Mouse (Mus musculus) ES-Bruce4 (cell line): ENCODE measurements at regions not wholly inside any gene's neighbourhood (a gene's known extent, or its start where the extent isn't known, plus 50 kb on each side); places are given as distances from the start of the nearest gene placed in this dataset.

Experiments
- H3K27ac ChIP-seq: 2 replicates; pipeline ENCODE4 v1.5.1; 2012; ENCODE audit warnings: low read length, inconsistent platforms; ENCODE audit not compliant: insufficient read depth
- H3K27me3 ChIP-seq: 2 replicates; pipeline ENCODE4 v1.6.1; 2012; ENCODE audit warnings: mild to moderate bottlenecking, low read length, inconsistent platforms; ENCODE audit not compliant: control insufficient read depth, poor library complexity, insufficient read depth, severe bottlenecking
- H3K36me3 ChIP-seq: 2 replicates; pipeline ENCODE4 v1.6.1; 2012; ENCODE audit warnings: inconsistent platforms, mild to moderate bottlenecking, low read length, moderate library complexity; ENCODE audit not compliant: control insufficient read depth, poor library complexity, insufficient read depth, severe bottlenecking
- H3K4me1 ChIP-seq: one replicate; pipeline ENCODE4 v1.8.1; 2011; ENCODE audit warnings: low read length; ENCODE audit not compliant: control insufficient read depth, insufficient read depth
- H3K4me3 ChIP-seq: 2 replicates; pipeline ENCODE4 v1.5.1; 2011; ENCODE audit warnings: low read depth, mild to moderate bottlenecking, low read length
- H3K9ac ChIP-seq: 2 replicates; pipeline ENCODE4 v1.6.1; 2012; ENCODE audit warnings: low read depth, mild to moderate bottlenecking, inconsistent platforms; ENCODE audit not compliant: poor library complexity, severe bottlenecking
- H3K9me3 ChIP-seq: replicated peaks from 2 replicates; pipeline ENCODE4 v1.6.1; 2012; ENCODE audit warnings: mild to moderate bottlenecking, low read length, inconsistent platforms; ENCODE audit not compliant: control insufficient read depth, poor library complexity, insufficient read depth, severe bottlenecking
- CTCF ChIP-seq: IDR thresholded peaks from one replicate; pipeline ENCODE4 v1.8.1; 2011; ENCODE audit warnings: low read depth, low read length
- EP300 ChIP-seq: IDR thresholded peaks from 2 replicates; pipeline ENCODE4 v1.6.1; 2011; ENCODE audit warnings: low read depth, low read length; ENCODE audit not compliant: insufficient read depth
- POLR2A ChIP-seq: IDR thresholded peaks from one replicate; pipeline ENCODE4 v1.8.1; 2011; ENCODE audit warnings: low read length; ENCODE audit not compliant: insufficient read depth

- no peaks in the 10 kb centered on the region for H3K27me3 ChIP-seq
- H3K27ac ChIP-seq = no peak overlapping the region
- no peak overlapping the region for H3K4me3 ChIP-seq
- no peaks in the 10 kb centered on the region for H3K36me3 ChIP-seq
- H3K4me1 ChIP-seq = no peaks in the 10 kb centered on the region
- TF ChIP-seq EP300 = no peak
- no peak for TF ChIP-seq CTCF
- no peak for TF ChIP-seq POLR2A
- H3K9ac ChIP-seq = no peak overlapping the region
- no peaks in the 10 kb centered on the region for H3K9me3 ChIP-seq
Measured at GRCm38 (mm10) chr11:113135261-113135660, 353.2 kb downstream of the Sox9 start.

GRCm38 (mm10) chr11:113138462-113138861 is 356.4 kb downstream of the Sox9 start:
- Histone ChIP-seq H3K27me3 (no peaks in the 10 kb centered on the region), H3K36me3 (no peaks in the 10 kb centered on the region), H3K4me1 (no peaks in the 10 kb centered on the region), H3K27ac (no peak overlapping the region), H3K4me3 (no peak overlapping the region), H3K9ac (no peak overlapping the region), H3K9me3 (no peaks in the 10 kb centered on the region)
- TF ChIP-seq POLR2A (no peak), EP300 (no peak), CTCF (no peak)

GRCm38 (mm10) chr11:113140595-113140994 is 358.6 kb downstream of the Sox9 start:
- H3K27me3 ChIP-seq = no peaks in the 10 kb centered on the region
- H3K27ac ChIP-seq = no peak overlapping the region
- no peaks in the 10 kb centered on the region for H3K36me3 ChIP-seq
- H3K4me1 ChIP-seq = no peaks in the 10 kb centered on the region
- TF ChIP-seq EP300 = no peak
- TF ChIP-seq CTCF = no peak
- no peak for TF ChIP-seq POLR2A
- H3K4me3 ChIP-seq = no peak overlapping the region
- no peaks in the 10 kb centered on the region for H3K9me3 ChIP-seq
- H3K9ac ChIP-seq = no peak overlapping the region

- TF ChIP-seq CTCF (no peak), EP300 (no peak), POLR2A (no peak)
- H3K27ac ChIP-seq = no peak overlapping the region
- H3K4me3 ChIP-seq = no peak overlapping the region
- H3K27me3 ChIP-seq = no peaks in the 10 kb centered on the region
- no peak overlapping the region for H3K9ac ChIP-seq
- no peaks in the 10 kb centered on the region for H3K4me1 ChIP-seq
- no peaks in the 10 kb centered on the region for H3K36me3 ChIP-seq
- H3K9me3 ChIP-seq = no peaks in the 10 kb centered on the region
Measured at GRCm38 (mm10) chr11:113142816-113143215, 360.8 kb downstream of the Sox9 start.

- Histone ChIP-seq H3K4me1 (no peaks in the 10 kb centered on the region), H3K27me3 (no peaks in the 10 kb centered on the region), H3K36me3 (no peaks in the 10 kb centered on the region), H3K9ac (no peak overlapping the region), H3K9me3 (peaks cover 3% of the 10 kb centered on the region), H3K27ac (no peak overlapping the region), H3K4me3 (no peak overlapping the region)
- TF ChIP-seq CTCF = no peak
- TF ChIP-seq EP300 = no peak
- no peak for TF ChIP-seq POLR2A
Measured at GRCm38 (mm10) chr11:113143839-113144627, 362.0 kb downstream of the Sox9 start.

- Histone ChIP-seq H3K9me3 (peaks cover 5% of the 10 kb centered on the region), H3K36me3 (no peaks in the 10 kb centered on the region), H3K27ac (no peak overlapping the region), H3K9ac (no peak overlapping the region), H3K4me3 (no peak overlapping the region), H3K4me1 (no peaks in the 10 kb centered on the region), H3K27me3 (no peaks in the 10 kb centered on the region)
- TF ChIP-seq EP300 (no peak), CTCF (no peak), POLR2A (no peak)
Measured at GRCm38 (mm10) chr11:113145721-113146120, 363.7 kb downstream of the Sox9 start.
